Mouse (Mus musculus) adrenal gland, postnatal 4 days (tissue): ENCODE measurements around the gene Sh3gl3. TPM values are rescaled to one million over a fixed set of nuclear protein-coding genes. Genes with fewer than 3 reads are reported as not detected.

ENCODE experiments used
- DNase-seq, 2 experiments: peaks; one replicate each; pipeline ENCODE4 v3.0.0; 2021 to 2022; ENCODE audit warnings: low spot score in 2 of 2, mixed read lengths in 2 of 2
- total RNA-seq, 2 experiments: library from RNA; stranded (reverse); gene quantifications; 2 replicates each; pipeline ENCODE4 v1.2.3; 2021

Gene Sh3gl3
- total RNA-seq, 2 experiments from 2014 or later, result 17.6 to 19.9 TPM

DNA sequence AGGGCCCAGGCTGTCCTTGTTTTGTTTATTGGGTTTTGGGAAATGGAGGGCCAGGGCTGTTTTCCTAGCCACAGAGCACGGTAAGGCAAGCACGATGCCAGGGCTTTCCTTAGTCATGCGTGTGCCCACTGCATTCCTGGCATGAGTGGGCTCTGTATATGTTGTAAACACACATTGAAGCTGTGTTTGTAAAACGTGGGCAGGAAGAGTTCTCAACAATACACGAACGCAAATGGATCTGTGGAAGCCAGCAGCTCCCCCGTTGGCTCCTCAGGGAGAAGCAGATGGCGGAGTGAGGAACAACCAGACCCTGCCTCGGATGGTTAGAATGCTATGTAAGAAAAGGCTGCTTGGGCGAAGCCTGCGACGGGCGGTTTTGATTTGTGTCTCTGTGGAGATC lies 108.8 kb downstream of the Sh3gl3 start:
- no peak for DNase-seq

DNA sequence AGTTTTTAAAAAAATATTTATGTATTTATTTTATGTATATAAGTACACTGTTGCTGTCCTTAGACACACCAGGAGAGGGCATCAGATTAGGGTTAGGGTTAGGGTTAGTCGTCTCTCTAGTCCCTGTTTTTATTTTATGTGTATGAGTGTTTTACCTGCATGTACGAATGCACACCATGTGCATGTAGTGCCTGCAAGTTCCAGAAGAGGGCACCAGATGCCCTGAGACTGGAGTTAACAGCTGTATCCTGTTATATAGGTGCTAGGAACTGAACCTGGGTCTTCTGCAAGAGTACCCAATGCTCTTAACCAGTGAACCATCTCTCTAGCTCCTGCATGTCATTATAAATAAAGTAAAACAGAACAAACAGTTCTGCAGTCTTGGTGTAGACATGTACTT lies 113.6 kb downstream of the Sh3gl3 start:
- DNase-seq, result no peak

DNA sequence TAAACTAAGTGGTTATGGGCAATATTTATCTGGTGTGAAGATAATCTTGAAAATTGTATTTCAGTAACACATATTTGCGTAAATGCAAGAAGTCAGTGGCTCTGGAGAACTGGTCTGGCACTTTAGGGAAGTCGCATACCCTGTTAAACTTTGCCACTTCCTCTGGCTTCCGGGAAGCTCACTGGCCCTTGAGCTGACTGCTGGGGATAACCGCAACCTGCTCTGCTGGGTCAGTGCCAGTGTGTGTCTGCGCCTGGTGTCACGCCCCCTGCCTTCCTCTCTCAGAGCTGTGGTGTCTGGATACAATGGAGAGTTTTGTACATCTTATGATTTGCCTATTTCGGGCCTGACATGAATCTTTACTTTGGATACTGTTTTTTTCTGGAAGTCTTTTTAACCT lies 119.8 kb downstream of the Sh3gl3 start:
- DNase-seq, result no peak

DNA sequence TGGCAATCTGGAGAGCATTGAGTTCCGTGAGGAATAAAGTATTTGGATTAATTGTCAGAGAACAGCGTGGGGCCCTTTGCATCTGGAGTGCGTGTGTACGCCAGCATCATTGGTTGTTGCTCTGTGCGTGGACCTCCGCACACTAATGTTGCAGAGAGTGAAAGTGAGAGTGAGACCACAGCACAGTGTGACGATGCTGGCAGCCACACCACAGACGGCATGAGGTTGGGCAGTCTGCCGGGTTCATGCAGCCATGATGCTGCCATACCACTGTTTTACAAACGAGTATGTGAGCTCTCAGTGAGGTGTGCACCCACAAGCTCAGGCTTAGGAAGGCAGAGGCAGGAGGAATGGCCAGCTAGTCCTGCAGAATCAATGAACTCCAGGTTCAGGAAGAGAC lies 120.4 kb downstream of the Sh3gl3 start:
- DNase-seq, result no peak

DNA sequence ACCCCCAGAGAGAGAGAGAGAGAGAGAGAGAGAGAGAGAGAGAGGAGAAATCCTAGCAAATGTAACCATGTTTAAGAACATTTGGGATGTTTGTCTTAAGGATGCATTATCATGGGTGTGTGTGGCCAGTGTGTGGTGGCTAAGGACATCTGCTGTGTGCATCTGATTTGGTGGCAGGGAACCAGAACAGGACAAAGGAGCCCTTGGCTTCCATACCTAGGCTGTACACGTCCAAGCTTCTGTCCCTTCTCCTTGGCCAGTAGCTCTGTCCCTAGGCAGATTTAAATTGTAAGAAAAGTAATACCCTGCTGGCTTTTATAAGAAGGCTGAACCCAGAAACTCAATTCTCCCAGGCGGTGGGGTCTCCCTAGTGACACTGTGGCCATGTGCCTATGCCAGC lies 121.0 kb downstream of the Sh3gl3 start:
- DNase-seq, result no peak

DNA sequence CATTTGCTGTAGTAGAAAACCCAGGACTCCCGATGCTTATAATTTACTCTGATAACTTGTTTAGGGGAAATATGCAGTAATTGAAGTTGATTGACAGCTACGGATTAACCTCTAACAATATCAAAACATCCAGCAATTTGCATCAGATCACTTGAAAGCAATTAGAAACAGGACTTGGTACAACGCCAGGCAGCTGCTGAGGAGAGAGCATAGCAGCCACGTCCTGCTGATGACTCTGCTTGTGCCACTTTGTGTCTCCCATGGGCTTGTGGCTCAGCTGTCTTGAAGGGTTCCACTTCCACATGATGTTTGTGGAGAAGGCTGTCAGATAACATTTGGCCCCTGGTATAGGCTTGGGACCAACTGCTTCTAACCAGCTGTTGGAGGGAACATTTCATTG lies 134.8 kb downstream of the Sh3gl3 start:
- no peak for DNase-seq

DNA sequence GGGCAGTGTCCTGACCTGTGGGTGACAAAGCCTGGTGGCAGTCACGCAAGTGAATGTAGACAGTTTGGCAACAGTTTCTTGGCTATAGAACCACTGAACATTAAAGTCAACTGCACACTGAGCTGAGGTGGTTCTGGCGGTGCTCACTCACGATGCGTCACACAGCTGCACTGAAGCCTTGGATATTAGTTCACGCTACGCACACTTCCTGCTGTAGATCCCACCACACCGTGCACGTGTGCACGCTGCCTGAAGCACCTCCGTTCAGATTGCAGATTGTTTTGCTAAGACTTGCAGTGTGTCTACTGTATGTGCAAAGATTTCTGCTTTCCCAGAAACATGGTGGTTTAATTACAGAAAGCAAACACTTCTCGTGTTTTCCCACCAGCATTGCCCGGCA lies 144.9 kb downstream of the Sh3gl3 start:
- no peak for DNase-seq

DNA sequence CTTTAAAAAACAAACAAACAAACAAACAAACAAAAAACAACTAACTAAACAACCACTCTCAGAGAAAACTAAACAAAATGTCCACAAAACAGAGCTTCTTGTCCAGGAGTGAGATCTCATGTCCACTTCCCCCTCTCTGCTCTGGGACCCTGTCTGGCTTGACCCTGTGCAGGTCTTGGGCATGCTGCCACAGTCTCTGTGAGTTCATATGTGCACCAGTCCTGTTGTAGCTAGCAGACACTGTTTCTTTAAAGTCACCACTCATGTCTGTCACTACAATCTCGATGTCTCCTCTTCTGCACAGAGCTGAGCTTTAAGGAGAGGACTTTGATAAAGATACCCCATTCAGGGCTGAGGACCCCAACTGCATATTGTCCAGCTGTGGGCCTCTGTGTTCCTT lies 153.0 kb downstream of the Sh3gl3 start:
- DNase-seq, result no peak

DNA sequence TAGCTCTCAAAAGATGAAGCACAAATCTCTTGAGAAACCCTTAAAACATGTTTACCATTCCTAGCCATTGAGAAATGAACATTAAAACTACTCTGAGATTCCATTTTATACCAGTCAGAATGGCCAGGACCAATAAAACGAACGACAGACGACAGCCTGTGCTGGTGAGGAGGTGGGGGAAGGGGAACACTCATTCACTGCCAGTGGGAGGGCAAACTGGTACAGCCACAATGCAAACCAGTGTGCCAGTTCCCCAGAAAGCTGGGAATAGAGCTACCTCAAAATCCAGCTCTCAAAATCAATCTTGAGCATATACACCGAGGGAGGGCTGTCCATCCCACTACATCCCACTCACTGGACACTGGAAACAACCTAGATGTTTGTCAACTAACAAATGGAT lies 153.6 kb downstream of the Sh3gl3 start:
- DNase-seq, result no peak

DNA sequence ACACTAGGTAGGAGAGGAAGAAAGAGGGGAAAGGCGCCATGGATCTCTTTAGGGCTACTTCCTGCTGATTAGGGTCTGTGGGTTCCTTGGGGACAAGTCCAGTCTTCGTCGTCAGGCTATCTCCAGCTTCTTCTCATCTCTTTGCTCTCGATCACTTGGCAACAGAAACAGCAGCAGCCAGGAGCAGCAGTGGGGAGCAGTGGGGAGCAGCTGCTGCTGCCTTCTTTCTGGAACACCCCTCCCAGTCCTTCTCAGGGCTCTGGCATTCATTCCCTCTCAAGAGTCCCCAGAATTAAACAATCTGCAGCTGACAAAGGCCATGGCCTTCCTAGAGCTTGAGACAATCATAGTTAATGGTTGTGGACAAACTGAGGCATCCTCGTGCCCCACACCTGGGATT lies 154.2 kb downstream of the Sh3gl3 start:
- DNase-seq, result no peak

DNA sequence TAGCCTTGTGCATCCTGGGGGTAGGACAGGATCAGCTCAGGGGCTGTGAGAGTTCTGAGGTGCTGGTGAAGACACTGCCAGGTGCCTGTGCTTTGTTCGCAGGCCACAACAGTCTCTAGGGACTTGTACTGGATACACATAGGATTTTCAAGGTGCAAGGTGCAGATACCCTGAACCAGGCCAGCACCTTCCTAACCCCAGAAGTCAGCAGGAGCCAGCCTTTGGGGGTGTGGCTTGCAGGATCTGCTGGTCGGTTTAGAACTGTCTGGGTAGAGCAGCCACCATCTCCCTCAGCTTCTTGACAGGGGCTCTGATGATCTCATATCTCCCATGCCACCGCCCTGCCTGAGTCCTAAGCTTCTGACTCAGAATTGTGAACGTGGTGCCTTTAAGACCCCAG lies 156.2 kb downstream of the Sh3gl3 start:
- DNase-seq, result no peak

DNA sequence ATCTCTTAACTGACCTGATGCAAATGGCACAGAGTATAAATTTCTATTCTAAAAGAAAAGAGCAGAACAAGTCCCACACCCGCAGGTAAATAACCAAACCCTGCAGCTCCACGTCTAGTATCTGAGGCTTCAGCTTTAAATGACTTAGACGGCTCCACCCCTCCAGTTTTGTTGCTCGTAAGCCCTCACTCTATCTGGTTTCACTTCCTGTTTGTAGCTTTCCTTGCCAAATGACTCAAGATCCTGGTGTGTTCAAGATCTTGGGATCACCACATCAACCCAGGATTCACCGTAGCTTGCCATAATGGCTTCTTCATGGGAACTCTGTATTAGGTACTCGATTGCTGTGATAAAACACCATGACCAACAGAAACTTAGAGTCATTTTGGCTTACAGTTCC lies 157.2 kb downstream of the Sh3gl3 start:
- no peak for DNase-seq

DNA sequence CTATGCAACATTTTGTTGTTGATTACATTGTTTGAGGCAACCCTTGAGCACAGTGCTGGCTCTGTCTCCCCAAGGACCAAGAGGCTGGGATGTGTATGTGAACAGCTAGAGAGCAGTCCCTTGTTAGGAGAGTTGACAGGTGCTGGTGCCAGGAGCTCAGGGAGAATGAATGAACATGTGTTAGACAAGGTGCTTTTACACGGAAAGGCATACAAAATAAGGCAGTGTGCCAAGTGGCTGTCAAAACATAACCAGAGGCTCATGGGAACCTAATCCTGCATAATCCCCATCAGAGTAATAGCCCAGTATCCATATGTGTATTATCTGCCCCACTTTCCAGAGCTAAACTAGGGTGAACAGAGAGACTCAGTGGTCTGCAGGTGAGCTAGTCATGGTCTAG lies 160.4 kb downstream of the Sh3gl3 start:
- no peak for DNase-seq

DNA sequence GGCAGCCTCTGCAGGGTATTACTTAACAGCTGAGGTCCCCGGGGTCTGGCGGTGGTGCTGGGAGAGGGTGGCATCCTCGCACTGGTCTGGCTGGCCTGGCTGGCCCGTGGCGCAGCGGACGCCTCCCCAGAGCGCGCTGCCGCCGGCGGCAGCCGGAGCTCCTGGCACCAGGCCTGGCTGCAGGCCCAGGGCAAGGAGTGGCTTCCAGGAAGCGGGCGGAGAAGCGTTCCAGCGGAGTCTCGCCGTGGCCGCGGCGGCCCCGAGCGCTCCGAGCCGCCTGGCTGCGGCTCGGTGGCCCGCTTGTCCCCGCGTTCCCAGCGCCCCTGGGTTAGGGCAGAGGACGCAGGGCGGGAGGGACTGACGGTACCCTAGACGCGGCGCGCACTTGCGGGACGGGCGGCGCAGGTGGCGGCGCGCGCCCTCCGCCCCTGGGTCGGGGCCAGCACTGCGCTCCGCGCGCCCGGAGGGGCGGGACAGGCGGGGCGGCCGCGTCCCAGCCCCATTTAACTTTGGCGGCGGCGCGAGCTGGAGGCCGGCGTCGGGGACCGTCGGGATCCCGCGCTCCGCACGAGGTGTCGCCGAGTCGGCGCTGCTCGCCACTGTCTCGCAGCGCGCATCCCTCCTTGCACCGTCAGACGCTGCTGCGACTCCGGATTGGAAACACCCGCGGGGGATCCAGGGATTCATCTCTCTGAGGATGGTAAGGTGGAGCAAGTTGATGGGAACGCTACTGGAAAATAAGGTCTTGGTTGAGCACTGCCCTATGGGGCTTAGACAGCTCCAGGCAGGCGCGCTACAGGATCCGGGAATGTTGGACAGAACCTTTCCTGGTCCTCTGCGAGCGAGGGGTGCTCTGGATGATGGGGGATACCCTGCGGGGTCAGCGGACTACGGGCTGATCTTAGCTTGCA lies 161.8 kb downstream of the Sh3gl3 start, which contains the start of gene Adamtsl3:
TSS of gene Adamtsl3 (plus strand) at position 484 of the 911 bp plus-strand sequence.
- no peak for DNase-seq

DNA sequence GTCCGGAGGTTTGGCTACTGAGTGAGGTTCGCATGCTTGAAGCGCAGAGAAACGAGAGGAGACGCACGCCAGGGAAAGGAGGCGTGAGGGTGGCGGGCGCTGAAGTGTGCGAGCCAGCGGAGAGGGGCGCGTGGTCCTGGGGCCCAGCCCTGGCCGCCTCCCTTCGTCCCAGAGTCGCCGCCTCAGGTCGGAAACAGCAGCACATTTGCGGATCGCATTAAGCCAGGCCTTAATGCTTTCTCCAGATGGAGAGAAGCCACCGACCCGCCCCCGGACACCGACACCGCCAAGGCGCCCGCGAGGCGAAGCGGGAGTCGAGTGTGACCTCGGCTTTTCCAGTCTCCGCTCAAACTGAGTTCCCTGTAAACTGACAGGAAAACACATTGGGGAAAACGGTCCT lies 162.5 kb downstream of the Sh3gl3 start:
- DNase-seq, result no peak

DNA sequence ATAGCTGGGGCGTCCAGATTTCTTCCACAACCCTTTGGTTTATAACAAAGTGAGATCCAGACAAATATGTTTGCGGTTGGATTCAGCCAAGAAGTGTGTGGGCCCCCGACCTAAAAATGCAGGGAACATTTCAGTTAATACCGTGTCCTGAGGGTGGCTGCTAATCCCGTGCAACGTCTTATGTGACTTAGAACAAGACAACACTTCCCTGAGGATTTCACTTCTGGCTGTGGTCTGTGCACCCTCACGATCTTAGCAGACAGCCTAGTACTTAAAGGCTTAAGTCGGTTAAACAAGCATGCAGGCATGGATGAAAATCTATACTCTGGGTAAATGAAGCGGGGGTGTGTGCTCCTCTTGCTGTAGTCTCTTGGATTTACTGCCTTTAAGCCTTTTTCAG lies 164.5 kb downstream of the Sh3gl3 start:
- DNase-seq, result no peak

DNA sequence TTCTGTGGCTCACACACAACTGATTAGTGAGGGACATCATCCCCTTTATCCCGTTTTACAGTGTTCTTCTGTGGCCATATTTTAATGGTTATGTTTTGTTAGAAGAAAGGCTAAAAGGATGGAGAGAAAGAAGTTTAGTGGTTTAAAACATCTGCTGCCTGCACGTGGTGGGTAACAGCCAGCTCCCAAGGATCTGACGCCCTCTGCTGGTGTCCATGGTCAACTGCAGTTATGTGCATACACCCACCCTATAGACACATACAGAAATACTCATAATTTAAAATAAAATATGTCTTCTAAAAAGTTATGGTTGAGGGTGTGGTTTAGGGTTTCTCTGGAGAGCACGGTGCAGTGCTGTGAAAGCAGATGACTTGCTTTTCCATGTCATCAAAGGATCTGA lies 164.9 kb downstream of the Sh3gl3 start:
- DNase-seq, result no peak

DNA sequence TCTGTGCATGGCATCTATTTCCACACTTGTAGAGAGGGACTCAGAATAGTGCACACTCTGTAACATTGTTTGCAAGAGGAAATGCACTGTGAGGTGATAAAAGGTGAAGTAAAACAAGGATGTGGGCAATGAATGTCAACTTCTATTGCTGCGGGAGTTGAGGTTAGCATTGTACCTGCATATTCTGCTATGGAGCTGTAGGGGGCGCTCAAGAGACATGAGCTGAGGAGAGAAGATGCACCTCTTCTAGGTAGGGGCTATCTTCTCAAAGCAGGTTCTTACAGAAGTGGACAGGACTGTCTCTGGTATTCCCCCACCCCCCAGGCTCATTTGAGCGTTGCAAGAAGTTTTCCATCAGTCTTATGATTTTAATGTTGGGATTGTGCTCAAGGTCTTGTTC lies 165.6 kb downstream of the Sh3gl3 start:
- DNase-seq, result no peak

DNA sequence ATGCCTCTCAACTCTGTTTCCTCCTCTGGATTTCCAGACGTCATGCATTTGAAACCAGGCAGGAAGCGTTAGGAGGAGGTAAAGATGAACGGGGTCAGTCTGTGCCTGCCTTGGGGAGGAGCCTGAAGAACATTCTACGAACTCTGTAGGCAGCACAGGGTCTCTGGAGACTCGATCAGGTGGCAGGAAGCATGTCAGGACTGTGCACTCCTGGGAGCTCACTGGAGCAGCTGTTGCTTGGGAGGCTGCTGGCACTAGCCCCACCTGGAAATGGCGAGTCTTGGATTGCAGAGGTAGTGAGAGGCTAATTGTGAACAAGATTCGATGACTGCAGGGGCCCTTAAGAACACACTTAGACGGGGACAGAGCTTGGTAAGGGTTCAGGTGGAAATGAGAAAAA lies 167.8 kb downstream of the Sh3gl3 start:
- no peak for DNase-seq

DNA sequence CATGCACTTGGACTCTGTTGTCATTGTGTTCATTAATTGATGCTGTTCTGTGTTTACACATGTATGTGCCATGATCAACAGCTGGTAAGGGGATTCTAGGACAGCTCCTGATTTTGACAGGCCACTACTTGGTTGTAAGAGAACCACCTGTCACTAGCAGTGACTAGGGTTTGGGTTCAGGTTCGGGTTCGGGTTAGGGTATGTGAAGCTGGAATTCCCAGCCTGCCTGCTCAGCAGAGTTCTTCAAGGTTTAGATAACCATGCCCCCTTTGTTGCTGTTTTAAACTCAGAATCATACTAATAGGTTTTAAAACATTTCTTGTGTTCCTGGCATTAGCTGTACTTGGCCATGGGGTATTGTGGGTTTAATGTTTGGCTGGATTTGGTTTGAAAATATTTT lies 173.1 kb downstream of the Sh3gl3 start:
- no peak for DNase-seq

DNA sequence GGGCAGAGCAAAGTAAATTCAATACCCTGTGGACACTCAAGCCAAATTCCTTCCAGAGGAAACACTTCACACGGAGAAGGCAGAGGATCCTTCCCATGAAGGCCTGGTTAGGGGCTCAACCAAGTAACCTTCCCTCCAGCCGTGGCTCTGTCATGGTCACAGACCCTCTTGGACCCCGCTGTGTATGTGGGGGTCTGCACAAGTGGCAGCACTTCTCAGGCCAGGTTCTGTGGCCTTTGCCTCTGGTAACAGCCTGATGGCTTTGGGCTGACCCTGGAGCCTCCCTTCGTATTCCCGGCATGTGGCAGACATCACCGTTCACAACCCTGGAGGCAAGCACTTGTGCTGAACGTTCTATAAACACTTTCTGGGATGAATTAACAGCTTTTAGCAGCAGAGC lies 176.2 kb downstream of the Sh3gl3 start:
- no peak for DNase-seq

DNA sequence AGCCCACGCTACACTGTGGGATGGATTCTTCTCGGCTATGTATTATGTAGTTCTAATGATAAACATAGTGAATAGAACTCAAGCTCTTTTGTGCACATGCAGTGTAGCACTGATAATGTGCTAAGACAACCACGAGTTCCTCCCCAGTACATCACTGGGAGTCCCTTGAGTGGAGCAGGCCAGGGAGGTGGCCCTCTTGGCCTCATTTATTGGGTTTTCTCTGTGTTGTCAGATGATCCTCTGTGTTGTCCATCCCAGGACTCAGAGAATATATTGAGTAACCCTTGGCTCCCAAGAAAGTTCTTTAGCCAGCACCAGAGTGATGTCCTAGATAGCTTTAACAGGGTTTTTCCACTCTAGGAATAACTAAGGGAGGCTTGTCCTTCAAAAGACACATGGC lies 176.8 kb downstream of the Sh3gl3 start:
- no peak for DNase-seq
